Comparison of ENCODE assay signal across 8 mouse cellular contexts in the genomic region with DNA sequence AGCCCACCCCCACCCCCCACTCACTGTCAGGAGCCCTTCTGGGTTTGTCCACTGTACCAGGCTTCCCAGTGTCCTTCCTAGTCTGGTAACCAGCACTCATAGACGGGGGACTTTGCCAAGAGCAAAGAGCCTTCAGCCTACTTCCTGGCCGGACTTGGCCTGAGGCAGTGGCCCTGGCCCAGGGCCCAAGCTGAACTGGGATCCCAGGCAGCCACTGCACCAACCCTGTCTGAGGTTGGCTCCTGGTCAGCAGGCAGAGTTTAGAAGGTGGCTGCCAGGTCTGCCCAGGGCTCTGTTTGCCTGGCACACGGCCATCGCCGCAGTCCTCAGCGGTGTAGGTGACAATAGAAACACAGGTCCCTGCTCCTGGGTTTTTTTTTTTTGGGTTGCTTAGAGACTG. TPM values are rescaled to one million over a fixed set of nuclear protein-coding genes. Genes with fewer than 3 reads are reported as not detected.
DNase-seq lines count a peak whose midpoint lies in the region; ATAC-seq and TF ChIP-seq lines count a peak whose summit lies in the region.

No protein-coding gene starts in this region.

- no peaks in the 10 kb centered on the region for H3K9me3 ChIP-seq in E14TG2a.4 (ENCODE audit: low read length)
- no peaks in the 10 kb centered on the region for H3K9me3 ChIP-seq in forebrain, embryonic 13.5 days (replicated peaks)
- H3K9me3 ChIP-seq in midbrain, embryonic 13.5 days: no peaks in the 10 kb centered on the region

- peak; percentile 93 to 94 for DNase-seq in adrenal gland, postnatal 36 days
- peak; percentile 91 to 95 for DNase-seq in heart, postnatal 14 days
- peak; percentile 77 to 84 for DNase-seq in kidney, postnatal 4 days
- DNase-seq in thymus, postnatal 0 days (ENCODE audit: low spot score): no peak

- peak overlapping the region; percentile 26; the same call in 1 of the 2 replicates for H3K9ac ChIP-seq in forebrain, embryonic 13.5 days
- no peak overlapping the region for H3K9ac ChIP-seq in midbrain, embryonic 13.5 days (replicated peaks)

- peak overlapping the region; percentile 57; the same call in 1 of the 2 replicates for H3K4me3 ChIP-seq in E14TG2a.4 (replicated peaks; ENCODE audit: low read length)
- no peak overlapping the region for H3K4me3 ChIP-seq in forebrain, embryonic 13.5 days
- H3K4me3 ChIP-seq in midbrain, embryonic 13.5 days (replicated peaks): no peak overlapping the region

- no peak overlapping the region for H3K4me2 ChIP-seq in forebrain, embryonic 13.5 days
- H3K4me2 ChIP-seq in midbrain, embryonic 13.5 days (replicated peaks): no peak overlapping the region

- intact Hi-C loops in heart, postnatal 14 days (cut with DNase I): no loop called here

- peaks cover 93% of the 10 kb centered on the region for H3K4me1 ChIP-seq in E14TG2a.4 (replicated peaks; ENCODE audit: low read depth, low read length)
- H3K4me1 ChIP-seq in forebrain, embryonic 13.5 days: peaks cover 97% of the 10 kb centered on the region
- H3K4me1 ChIP-seq in midbrain, embryonic 13.5 days (replicated peaks): peaks cover 100% of the 10 kb centered on the region

- H3K36me3 ChIP-seq in E14TG2a.4 (ENCODE audit: insufficient read depth, low read length): peaks cover 11% of the 10 kb centered on the region
- no peaks in the 10 kb centered on the region; the same call in 1 of the 2 replicates for H3K36me3 ChIP-seq in forebrain, embryonic 13.5 days (ENCODE audit: poor library complexity, severe bottlenecking)
- H3K36me3 ChIP-seq in midbrain, embryonic 13.5 days: peaks cover 10% of the 10 kb centered on the region

- H3K27me3 ChIP-seq in E14TG2a.4 (ENCODE audit: insufficient read depth, low read length): no peaks in the 10 kb centered on the region
- no peaks in the 10 kb centered on the region for H3K27me3 ChIP-seq in forebrain, embryonic 13.5 days
- H3K27me3 ChIP-seq in midbrain, embryonic 13.5 days: no peaks in the 10 kb centered on the region

- no peak for TF ChIP-seq CTCF in E14TG2a.4 (conservative IDR thresholded peaks at IDR 0.05; ENCODE audit: low read length)

- WGBS in forebrain, embryonic 13.5 days: 54% methylated on average over 6 of the region's 6 CpGs
- WGBS in midbrain, embryonic 13.5 days: 59% methylated on average over 6 of the region's 6 CpGs

- ATAC-seq in forebrain, embryonic 13.5 days: no peak
- ATAC-seq in midbrain, embryonic 13.5 days: no peak
- no peak for ATAC-seq in erythroblast, adult 5-6 weeks (replicated peaks; ENCODE audit: low FRiP score, poor library complexity, severe bottlenecking)

- no peak overlapping the region for H3K27ac ChIP-seq in forebrain, embryonic 13.5 days
- H3K27ac ChIP-seq in midbrain, embryonic 13.5 days: peak overlapping the region; percentile 53

RNA-seq across cellular contexts. Expression of a gene that starts 22.3 kb away (rescaled TPM):
- total RNA-seq in adrenal gland, postnatal 36 days (2021): 10 to 100 TPM; 17.5 TPM
- polyA plus RNA-seq in forebrain, embryonic 13.5 days (2015; fragmentation: Nextera tagmentation; extraction: Ambion mirVana): 17.2 TPM in 2 replicates
- total RNA-seq in heart, postnatal 14 days (2021): 10 to 100 TPM in 1 of 2 experiments, 1 to 10 TPM in 1; 7.8 to 10.0 TPM
- polyA plus RNA-seq in midbrain, embryonic 13.5 days (2015; fragmentation: Nextera tagmentation; extraction: Ambion mirVana): 17.4 and 19.5 TPM in 2 replicates
- 2.1 and 3.3 TPM in 2 replicates for total RNA-seq in erythroblast, adult 5-6 weeks (2015; ENCODE audit: low replicate concordance)
- total RNA-seq in erythroblast, adult 5-6 weeks (2017; ENCODE audit: low replicate concordance): 0.84 and 2.0 TPM in 2 replicates
- 3.3 and 4.6 TPM in 2 replicates for polyA plus RNA-seq in thymus, postnatal 0 days (2015; fragmentation: Nextera tagmentation; extraction: Ambion mirVana)
